Mouse (Mus musculus): ENCODE data around the gene Faap20. TPM values are rescaled to one million over a fixed set of nuclear protein-coding genes. Genes with fewer than 3 reads are reported as not detected.

Faap20 gene
- total and polyA plus RNA-seq, 3 experiments, result 18.6 to 34.4 TPM; not detected in 1

GRCm38 (mm10) chr4:155218104-155218732 is 31.4 kb upstream of the Faap20 start:
- H3K4me1 ChIP-seq (ENCODE audit: control insufficient read depth in 1 of 2, insufficient read depth in 2 of 2, low read length in 2 of 2), result peaks cover 11 to 19% of the 10 kb centered on the region in 2 experiments
- DNase-seq (ENCODE audit: low read depth, low spot score), result no peak
- no peaks in the 10 kb centered on the region for H3K9me3 ChIP-seq (replicated peaks; ENCODE audit: insufficient read depth, low read length)
- peaks cover 0 to 6% of the 10 kb centered on the region in 2 experiments; a peak in 2 of 4 replicates for H3K36me3 ChIP-seq (ENCODE audit: control insufficient read depth in 1 of 2, insufficient read depth in 2 of 2, low read length in 2 of 2)
- H3K27ac ChIP-seq (ENCODE audit: control insufficient read depth, low read depth, low read length), result no peak overlapping the region
- peaks cover 45% of the 10 kb centered on the region for H3K79me2 ChIP-seq (ENCODE audit: control insufficient read depth, insufficient read depth, low read length, poor library complexity)
- H3K4me3 ChIP-seq (ENCODE audit: control insufficient read depth in 1 of 2, insufficient read depth in 1 of 2, low read depth in 2 of 2, low read length in 2 of 2), result no peak overlapping the region
- H3K9ac ChIP-seq (ENCODE audit: control insufficient read depth, low read depth, low read length, poor library complexity, severe bottlenecking), result no peak overlapping the region
- TF ChIP-seq MAZ (IDR thresholded peaks at IDR 0.05; ENCODE audit: low read depth, low read length) (no peak), RAD21 (IDR thresholded peaks at IDR 0.05; ENCODE audit: low read depth, low read length) (no peak), MYC (IDR thresholded peaks at IDR 0.05; ENCODE audit: low read depth, low read length) (no peak), POLR2AphosphoS5 (IDR thresholded peaks at IDR 0.05; ENCODE audit: borderline replicate concordance, low read depth, low read length) (no peak), SMC3 (IDR thresholded peaks at IDR 0.05; ENCODE audit: low read depth, low read length) (no peak), MXI1 (IDR thresholded peaks at IDR 0.05; ENCODE audit: low read depth, low read length) (no peak), CHD1 (IDR thresholded peaks at IDR 0.05; ENCODE audit: low read depth, low read length) (no peak), POLR2A (IDR thresholded peaks at IDR 0.05; ENCODE audit: control insufficient read depth in 1 of 2, insufficient read depth in 1 of 2, low read depth in 1 of 2, low read length in 2 of 2, poor library complexity in 1 of 2) (no peak), TAL1 (IDR thresholded peaks at IDR 0.05; ENCODE audit: low read length) (no peak), HCFC1 (IDR thresholded peaks at IDR 0.05; ENCODE audit: low read depth, low read length) (no peak), UBTF (IDR thresholded peaks at IDR 0.05; ENCODE audit: borderline replicate concordance, insufficient read depth, low read depth, low read length) (no peak), ZC3H11A (IDR thresholded peaks at IDR 0.05; ENCODE audit: low read depth, low read length) (no peak), MEF2A (IDR thresholded peaks at IDR 0.05; ENCODE audit: extremely low read depth, insufficient replicate concordance, low read depth, low read length, poor library complexity, severe bottlenecking) (no peak), POLR2AphosphoS2 (IDR thresholded peaks at IDR 0.05; ENCODE audit: low read length) (no peak), MAX (IDR thresholded peaks at IDR 0.05; ENCODE audit: low read length) (no peak)
- no peaks in the 10 kb centered on the region for H3K27me3 ChIP-seq (ENCODE audit: control insufficient read depth in 1 of 2, insufficient read depth in 2 of 2, low read length in 2 of 2)

DNA sequence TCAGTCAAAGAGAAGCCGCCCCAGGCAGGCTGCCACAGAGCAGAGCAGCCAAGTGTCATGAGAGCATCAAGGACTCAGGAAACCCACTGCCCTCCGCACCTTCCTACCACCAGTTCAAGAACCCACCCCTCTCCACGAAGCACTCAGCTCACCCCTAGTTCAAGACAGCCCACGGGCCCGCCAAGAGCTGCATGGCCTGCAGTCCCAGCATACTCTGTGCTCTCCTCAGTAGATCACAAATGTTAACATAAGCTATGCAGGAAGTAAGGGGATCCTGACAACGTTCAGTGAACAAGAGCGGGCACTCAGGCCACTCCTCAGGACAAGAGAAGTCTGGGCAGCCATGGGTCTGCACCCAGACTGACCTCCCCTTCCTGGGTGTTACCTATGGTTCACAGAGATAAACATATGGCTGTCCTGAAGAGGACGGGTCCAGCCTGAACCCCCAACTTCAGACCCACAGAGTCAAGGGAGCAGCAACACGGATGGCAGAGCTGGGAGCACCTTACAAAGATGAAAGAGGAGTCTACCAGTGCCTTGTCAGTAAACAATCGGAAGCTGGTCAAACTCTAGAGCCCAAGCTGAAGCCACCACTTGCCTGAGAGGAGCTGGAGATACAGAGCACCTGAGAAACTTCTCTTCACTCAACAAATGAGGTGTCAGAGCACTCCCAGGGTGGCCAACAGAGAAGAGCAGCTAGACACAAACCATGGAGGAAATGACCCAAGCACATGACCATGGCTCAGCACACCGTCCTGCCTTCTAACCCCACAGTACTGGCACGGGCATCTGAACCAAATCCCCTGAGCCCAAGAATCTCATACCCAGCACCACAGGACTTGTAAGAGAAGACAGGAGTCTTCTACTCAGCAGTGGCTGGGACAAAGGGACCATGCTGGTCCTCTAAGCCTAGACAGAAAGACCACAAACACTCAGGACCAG is 30.1 kb upstream of the Faap20 start:
- H3K27me3 ChIP-seq (ENCODE audit: control insufficient read depth in 1 of 2, insufficient read depth in 2 of 2, low read length in 2 of 2), result no peaks in the 10 kb centered on the region
- DNase-seq (ENCODE audit: low read depth, low spot score), result no peak
- H3K36me3 ChIP-seq (ENCODE audit: control insufficient read depth in 1 of 2, insufficient read depth in 2 of 2, low read length in 2 of 2), result peaks cover 0 to 6% of the 10 kb centered on the region in 2 experiments; a peak in 2 of 4 replicates
- H3K4me3 ChIP-seq (ENCODE audit: control insufficient read depth in 1 of 2, insufficient read depth in 1 of 2, low read depth in 2 of 2, low read length in 2 of 2), result no peak overlapping the region
- H3K27ac ChIP-seq (ENCODE audit: control insufficient read depth, low read depth, low read length), result no peak overlapping the region
- H3K79me2 ChIP-seq (ENCODE audit: control insufficient read depth, insufficient read depth, low read length, poor library complexity), result peaks cover 41% of the 10 kb centered on the region
- TF ChIP-seq MXI1 (IDR thresholded peaks at IDR 0.05; ENCODE audit: low read depth, low read length), result no peak
- TF ChIP-seq ZKSCAN1 (IDR thresholded peaks at IDR 0.05; ENCODE audit: low read depth, low read length), result no peak
- no peak for TF ChIP-seq NRF1 (IDR thresholded peaks at IDR 0.05; ENCODE audit: insufficient read depth, low read depth, low read length, poor library complexity, severe bottlenecking)
- H3K4me1 ChIP-seq (ENCODE audit: control insufficient read depth in 1 of 2, insufficient read depth in 2 of 2, low read length in 2 of 2), result peaks cover 11 to 26% of the 10 kb centered on the region in 2 experiments
- no peak overlapping the region for H3K9ac ChIP-seq (ENCODE audit: control insufficient read depth, low read depth, low read length, poor library complexity, severe bottlenecking)
- no peaks in the 10 kb centered on the region for H3K9me3 ChIP-seq (replicated peaks; ENCODE audit: insufficient read depth, low read length)

Measured in MEL (cell line).